Mouse (Mus musculus) liver, embryonic 16.5 days (tissue): ENCODE results near the gene Ern1. TPM values are rescaled to one million over a fixed set of nuclear protein-coding genes. Genes with fewer than 3 reads are reported as not detected.

Experiments
- ATAC-seq: fragments of 200-750 bp; cut with Nextera tagmentation; 2 replicates; pipeline ENCODE4 v1.8.0; 2017; ENCODE audit warnings: low read depth, mild to moderate bottlenecking, moderate number of reproducible peaks, moderate library complexity
- H3K27ac ChIP-seq: fragments of 300-500 bp; sonication (generic); 2 replicates; pipeline ENCODE4 v1.5.1; 2014; ENCODE audit warnings: mild to moderate bottlenecking, low read length
- H3K27me3 ChIP-seq: fragments of 300-500 bp; sonication (generic); 2 replicates; pipeline ENCODE4 v1.6.1; 2014; ENCODE audit warnings: low read depth, low read length, mixed read lengths; ENCODE audit not compliant: control insufficient read depth, insufficient read depth
- H3K36me3 ChIP-seq: fragments of 300-500 bp; sonication (generic); 2 replicates; pipeline ENCODE4 v1.6.1; 2014; ENCODE audit warnings: mild to moderate bottlenecking; ENCODE audit not compliant: control insufficient read depth, insufficient read depth
- H3K4me1 ChIP-seq: fragments of 300-500 bp; sonication (generic); 2 replicates; pipeline ENCODE4 v1.6.1; 2014; ENCODE audit warnings: low read depth, low read length, mixed read lengths; ENCODE audit not compliant: control insufficient read depth
- H3K4me2 ChIP-seq: fragments of 300-500 bp; sonication (generic); 2 replicates; pipeline ENCODE4 v1.6.1; 2014; ENCODE audit warnings: low read depth, low read length, mixed read lengths
- H3K4me3 ChIP-seq: fragments of 300-500 bp; sonication (generic); 2 replicates; pipeline ENCODE4 v1.5.1; 2014; ENCODE audit warnings: low read depth, mild to moderate bottlenecking, low read length
- H3K9ac ChIP-seq: fragments of 300-500 bp; sonication (generic); 2 replicates; pipeline ENCODE4 v1.6.1; 2014; ENCODE audit warnings: low read depth, low read length
- H3K9me3 ChIP-seq: fragments of 300-500 bp; sonication (generic); replicated peaks from 2 replicates; pipeline ENCODE4 v1.6.1; 2016; ENCODE audit warnings: low read length; ENCODE audit not compliant: control insufficient read depth
- WGBS: fragments of 180-500 bp; shearing (Covaris S2); extraction: QIAGEN DNeasy Blood & Tissue Kit; methylation state at CpG from one replicate; pipeline ENCODE4 v1.1.7; 2014; ENCODE audit not compliant: insufficient replicate concordance; 5-methylcytosine and 5-hydroxymethylcytosine counted together
- polyA plus RNA-seq: library from polyadenylated mRNA; unstranded; fragments of >200 nt; fragmentation: Nextera tagmentation; extraction: Ambion mirVana; gene quantifications from 2 replicates; pipeline ENCODE4 v1.2.1, GENCODE M21; 2015

Ern1 gene
- polyA plus RNA-seq, 1 experiment from 2014 or later: 5.2 TPM

- H3K36me3 ChIP-seq: no peaks in the 10 kb centered on the region
- H3K4me2 ChIP-seq: no peak overlapping the region
- H3K4me1 ChIP-seq: peaks cover 29% of the 10 kb centered on the region
- H3K27me3 ChIP-seq: no peaks in the 10 kb centered on the region
- 35% methylated on average over 3 of the region's 3 CpGs for WGBS
- no peak overlapping the region for H3K9ac ChIP-seq
- no peak overlapping the region for H3K4me3 ChIP-seq
- H3K9me3 ChIP-seq: no peaks in the 10 kb centered on the region
- no peak overlapping the region for H3K27ac ChIP-seq
- no peak; the same call in 1 of the 2 replicates for ATAC-seq
Observed at GRCm38 (mm10) chr11:106480530-106480885, 7.1 kb downstream of the Ern1 start.

DNA sequence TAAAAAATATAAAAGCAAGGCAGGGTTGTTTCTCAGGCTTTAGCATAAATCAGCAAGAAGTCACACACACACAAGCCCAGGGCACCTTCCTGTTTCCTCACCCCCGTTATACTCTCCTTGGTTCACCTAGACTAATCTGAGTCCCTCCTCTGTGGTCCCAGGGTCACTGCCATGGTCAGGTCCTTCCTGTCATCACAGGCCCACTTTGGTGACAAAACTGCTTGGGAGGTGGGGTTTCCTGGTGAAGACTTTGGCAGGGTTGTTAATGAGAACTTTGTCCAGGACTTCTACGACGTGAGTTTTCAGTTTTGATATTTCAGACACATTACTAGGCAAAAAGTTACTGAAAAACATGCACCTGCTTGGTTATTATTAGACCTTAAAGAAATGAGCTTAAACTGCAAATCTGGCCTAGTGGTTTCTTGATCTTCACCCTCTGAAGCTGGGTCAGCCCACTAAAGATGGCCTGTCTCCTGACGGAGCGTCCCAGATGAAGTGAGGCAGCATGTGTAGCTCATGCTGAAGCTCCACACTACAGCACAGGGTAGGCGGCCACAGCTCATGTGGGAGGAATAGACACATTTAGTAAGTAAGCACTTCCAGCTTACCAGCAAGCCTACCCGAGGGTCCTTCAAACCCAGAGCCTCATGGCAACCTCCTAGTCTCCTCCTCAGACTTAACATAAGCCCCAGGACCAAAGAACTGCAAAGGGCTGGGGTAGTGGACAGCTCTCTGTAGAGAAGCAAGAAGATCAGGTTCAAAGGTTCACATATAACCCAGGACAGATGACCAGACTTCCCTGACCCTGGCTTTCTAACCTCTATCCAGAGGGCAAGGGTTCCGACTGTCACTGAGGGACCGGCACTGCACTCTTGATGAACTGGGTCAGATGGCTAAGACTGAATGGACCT, 7.8 kb downstream of the Ern1 start:
- no peaks in the 10 kb centered on the region for H3K9me3 ChIP-seq
- no peaks in the 10 kb centered on the region for H3K36me3 ChIP-seq
- no peak overlapping the region for H3K9ac ChIP-seq
- peak; percentile 48 for ATAC-seq
- H3K27me3 ChIP-seq: no peaks in the 10 kb centered on the region
- peaks cover 26% of the 10 kb centered on the region for H3K4me1 ChIP-seq
- no peak overlapping the region for H3K4me3 ChIP-seq
- no peak overlapping the region for H3K4me2 ChIP-seq
- H3K27ac ChIP-seq: no peak overlapping the region
- 57% methylated on average over 9 of the region's 9 CpGs for WGBS

DNA sequence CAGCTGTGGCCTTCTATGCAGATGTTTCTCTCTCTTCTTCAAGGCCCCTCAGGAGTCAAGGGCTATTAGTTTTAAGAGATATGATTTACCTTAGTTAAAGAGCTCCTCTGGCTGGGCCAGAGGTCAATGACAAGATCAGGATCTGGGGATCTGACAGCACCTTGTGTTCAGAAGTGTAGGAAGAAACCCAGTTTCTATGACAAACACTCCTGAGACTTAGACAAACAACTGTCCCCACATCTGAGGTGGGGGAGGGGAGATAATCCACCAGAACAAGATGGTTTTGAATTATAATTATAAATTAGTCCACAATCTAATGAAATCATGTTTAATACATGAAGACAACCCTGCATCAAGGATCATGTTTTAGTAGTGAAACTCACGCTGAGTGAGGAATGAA, 8.9 kb downstream of the Ern1 start:
- Histone ChIP-seq H3K27ac (no peak overlapping the region), H3K4me3 (no peak overlapping the region), H3K9me3 (no peaks in the 10 kb centered on the region), H3K4me1 (peaks cover 26% of the 10 kb centered on the region), H3K4me2 (no peak overlapping the region), H3K27me3 (no peaks in the 10 kb centered on the region), H3K9ac (no peak overlapping the region), H3K36me3 (no peaks in the 10 kb centered on the region)
- 55% methylated on average over 1 of the region's 1 CpGs for WGBS
- no peak for ATAC-seq

DNA sequence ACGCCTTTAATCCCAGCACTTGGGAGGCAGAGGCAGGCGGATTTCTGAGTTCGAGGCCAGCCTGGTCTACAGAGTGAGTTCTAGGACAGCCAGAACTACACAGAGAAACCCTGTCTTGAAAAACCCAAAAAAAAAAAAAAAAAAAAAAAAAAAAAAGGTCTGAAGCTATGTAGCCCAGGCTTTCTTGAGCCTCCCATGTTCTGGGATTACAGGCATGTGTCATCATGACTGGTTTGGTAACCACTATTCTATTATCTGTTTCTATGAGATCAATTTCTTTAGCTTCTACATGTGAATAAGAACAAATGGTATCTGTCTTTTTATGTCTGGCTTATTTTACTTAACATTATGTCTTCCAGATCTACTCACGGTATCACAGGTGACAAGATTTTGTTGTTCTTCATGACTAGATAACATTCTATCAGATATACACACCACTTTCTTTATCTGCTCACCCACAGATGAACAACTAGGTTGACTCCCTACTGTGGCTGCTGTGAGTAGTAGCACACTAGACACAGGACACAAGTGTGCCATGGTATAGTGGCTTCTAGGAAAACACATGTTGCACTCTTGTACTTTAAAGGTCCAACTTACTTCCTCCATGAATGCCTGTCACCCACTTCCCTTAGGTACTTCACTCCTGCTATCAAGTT, 10.0 kb downstream of the Ern1 start:
- H3K9ac ChIP-seq: no peak overlapping the region
- WGBS: 50% methylated on average over 3 of the region's 4 CpGs
- ATAC-seq: peak; percentile 27; the same call in 1 of the 2 replicates
- H3K27ac ChIP-seq: no peak overlapping the region
- H3K4me1 ChIP-seq: peaks cover 22% of the 10 kb centered on the region
- H3K36me3 ChIP-seq: no peaks in the 10 kb centered on the region
- no peaks in the 10 kb centered on the region for H3K9me3 ChIP-seq
- H3K4me3 ChIP-seq: no peak overlapping the region
- H3K27me3 ChIP-seq: no peaks in the 10 kb centered on the region
- no peak overlapping the region for H3K4me2 ChIP-seq

DNA sequence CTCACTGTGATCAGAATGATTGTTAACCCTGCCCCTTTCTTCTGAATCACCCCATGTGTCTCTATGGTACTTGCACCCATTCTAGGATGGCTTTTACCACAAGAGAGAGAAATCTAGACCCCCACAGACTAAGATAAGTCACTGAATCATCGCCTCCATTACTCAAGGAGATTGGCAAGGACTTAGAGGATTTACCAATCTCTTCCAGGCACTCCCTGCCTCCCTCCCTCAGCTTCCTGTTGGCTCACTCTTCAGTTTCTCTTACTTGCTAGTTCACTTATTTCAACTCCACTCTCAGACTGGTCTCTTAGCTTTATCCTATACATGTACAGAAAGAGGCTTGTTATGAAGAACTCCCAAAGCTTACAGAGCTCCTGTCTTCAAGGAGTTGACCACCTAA, 12.3 kb downstream of the Ern1 start:
- Histone ChIP-seq H3K4me3 (no peak overlapping the region), H3K9me3 (no peaks in the 10 kb centered on the region), H3K4me1 (peaks cover 21% of the 10 kb centered on the region), H3K27ac (no peak overlapping the region), H3K27me3 (no peaks in the 10 kb centered on the region), H3K36me3 (no peaks in the 10 kb centered on the region), H3K4me2 (no peak overlapping the region), H3K9ac (no peak overlapping the region)
- ATAC-seq: no peak
- 27% methylated on average over 1 of the region's 1 CpGs for WGBS

GRCm38 (mm10) chr11:106471629-106472028, 16.0 kb downstream of the Ern1 start:
- H3K9ac ChIP-seq: no peak overlapping the region; the same call in 1 of the 2 replicates
- no peak overlapping the region for H3K27ac ChIP-seq
- 16% methylated on average over 1 of the region's 1 CpGs for WGBS
- no peak overlapping the region for H3K4me2 ChIP-seq
- H3K4me1 ChIP-seq: peaks cover 7% of the 10 kb centered on the region
- no peaks in the 10 kb centered on the region for H3K36me3 ChIP-seq
- H3K4me3 ChIP-seq: no peak overlapping the region
- H3K27me3 ChIP-seq: no peaks in the 10 kb centered on the region
- no peaks in the 10 kb centered on the region for H3K9me3 ChIP-seq
- no peak for ATAC-seq

GRCm38 (mm10) chr11:106468509-106468908, 19.1 kb downstream of the Ern1 start:
- Histone ChIP-seq H3K36me3 (no peaks in the 10 kb centered on the region), H3K4me1 (peaks cover 7% of the 10 kb centered on the region), H3K27me3 (no peaks in the 10 kb centered on the region), H3K9me3 (no peaks in the 10 kb centered on the region), H3K9ac (no peak overlapping the region), H3K4me3 (no peak overlapping the region), H3K27ac (no peak overlapping the region), H3K4me2 (no peak overlapping the region)
- 17% methylated on average over 1 of the region's 1 CpGs for WGBS
- no peak for ATAC-seq

DNA sequence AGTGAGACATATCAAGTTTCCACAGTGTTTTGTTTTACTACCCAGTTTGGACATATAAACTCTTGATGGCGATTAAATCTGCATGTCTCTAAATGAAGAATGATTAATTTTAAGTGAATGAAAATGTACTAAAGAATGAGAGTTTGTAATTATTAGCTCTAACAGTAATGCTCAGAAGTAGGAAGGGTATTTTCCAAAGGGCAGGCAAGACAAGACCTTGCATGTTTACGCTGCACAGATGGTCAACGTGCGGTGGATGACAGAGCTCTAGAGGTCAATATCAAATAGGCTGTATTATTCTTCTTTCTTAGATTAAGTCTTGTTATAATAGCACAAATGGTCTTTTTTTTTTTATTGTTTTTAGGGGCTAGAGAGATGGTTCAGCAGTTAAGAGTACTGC, 21.7 kb downstream of the Ern1 start:
- Histone ChIP-seq H3K9me3 (no peaks in the 10 kb centered on the region), H3K4me2 (no peak overlapping the region), H3K36me3 (no peaks in the 10 kb centered on the region), H3K4me3 (no peak overlapping the region), H3K4me1 (peaks cover 11% of the 10 kb centered on the region), H3K9ac (no peak overlapping the region), H3K27ac (no peak overlapping the region), H3K27me3 (no peaks in the 10 kb centered on the region)
- ATAC-seq: no peak
- 80% methylated on average over 4 of the region's 4 CpGs for WGBS

GRCm38 (mm10) chr11:106465545-106465903, 22.1 kb downstream of the Ern1 start:
- peaks cover 11% of the 10 kb centered on the region for H3K4me1 ChIP-seq
- no peak for ATAC-seq
- no peaks in the 10 kb centered on the region for H3K27me3 ChIP-seq
- no peak overlapping the region for H3K4me2 ChIP-seq
- H3K27ac ChIP-seq: no peak overlapping the region
- H3K9me3 ChIP-seq: no peaks in the 10 kb centered on the region
- H3K36me3 ChIP-seq: no peaks in the 10 kb centered on the region
- 74% methylated on average over 1 of the region's 1 CpGs for WGBS
- no peak overlapping the region for H3K9ac ChIP-seq
- H3K4me3 ChIP-seq: no peak overlapping the region
